Mouse (Mus musculus): ENCODE measurements around the gene Ppm1n.
A peak's percentile ranks its signal among the peaks of the same experiment; 100 is the strongest.

- TF ChIP-seq CTCF (IDR thresholded peaks at IDR 0.05; ENCODE audit: control insufficient read depth, insufficient read depth, insufficient replicate concordance, low read depth, low read length) (peak; percentile 92), POLR2A (IDR thresholded peaks at IDR 0.05; ENCODE audit: control insufficient read depth, low read depth, low read length) (no peak)
Observed at GRCm38 (mm10) chr7:19295503-19296185, 15.8 kb upstream of the Ppm1n start.
